Mouse (Mus musculus): ENCODE data around the gene Plekha8. TPM values are rescaled to one million over a fixed set of nuclear protein-coding genes. Genes with fewer than 3 reads are reported as not detected.

Gene Plekha8
- polyA plus RNA-seq, 1 experiment from 2014 or later: 10.1 TPM

GRCm38 (mm10) chr6:54566546-54566919 is 28.4 kb upstream of the Plekha8 start:
- H3K4me1 ChIP-seq (ENCODE audit: control insufficient read depth, insufficient read depth, low read length): peaks cover 7% of the 10 kb centered on the region; the same call in 1 of the 2 replicates
- H3K36me3 ChIP-seq (ENCODE audit: control insufficient read depth, insufficient read depth, low read length): no peaks in the 10 kb centered on the region
- ATAC-seq (ENCODE audit: low read depth) (peak; percentile 17; the same call in 1 of the 2 replicates), DNase-seq (ENCODE audit: low spot score) (no peak)
- H3K4me2 ChIP-seq (ENCODE audit: low read depth, low read length): peak overlapping the region; percentile 87
- no peaks in the 10 kb centered on the region for H3K27me3 ChIP-seq (replicated peaks; ENCODE audit: control insufficient read depth, insufficient read depth, low read length)
- H3K4me3 ChIP-seq (ENCODE audit: low read depth, low read length): peak overlapping the region; percentile 54
- H3K9ac ChIP-seq (ENCODE audit: low read depth, low read length): peak overlapping the region; percentile 60
- WGBS: 10% methylated on average over 6 of the region's 6 CpGs
- no peaks in the 10 kb centered on the region for H3K9me3 ChIP-seq (ENCODE audit: control insufficient read depth, low read length)
- H3K27ac ChIP-seq (replicated peaks; ENCODE audit: low read depth, low read length): peak overlapping the region; percentile 52; the same call in 1 of the 2 replicates

DNA sequence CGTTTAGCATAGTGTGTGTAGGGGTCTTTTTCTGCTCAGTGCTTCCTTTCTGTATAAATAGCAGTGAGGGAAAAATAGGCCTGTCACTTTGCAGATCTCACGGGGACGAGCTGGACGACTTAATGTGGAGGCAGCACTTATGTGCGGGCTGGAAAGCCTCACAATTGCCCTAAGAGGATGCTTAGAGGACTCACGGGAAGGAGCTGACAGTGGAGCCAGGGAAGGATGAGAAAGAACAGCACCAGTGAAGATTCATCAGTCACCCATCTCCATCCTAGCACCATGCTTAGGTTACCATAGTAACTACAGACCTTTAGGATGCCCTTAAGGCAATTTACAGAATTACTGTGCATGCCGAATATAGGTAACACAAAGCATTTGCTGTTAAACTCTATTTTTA is 25.1 kb upstream of the Plekha8 start:
- DNase-seq (ENCODE audit: low spot score): no peak
- H3K4me3 ChIP-seq (ENCODE audit: low read depth, low read length): no peak overlapping the region
- H3K36me3 ChIP-seq (ENCODE audit: control insufficient read depth, insufficient read depth, low read length): no peaks in the 10 kb centered on the region
- peaks cover 7% of the 10 kb centered on the region; the same call in 1 of the 2 replicates for H3K4me1 ChIP-seq (ENCODE audit: control insufficient read depth, insufficient read depth, low read length)
- H3K4me2 ChIP-seq (ENCODE audit: low read depth, low read length): no peak overlapping the region
- no peak overlapping the region for H3K27ac ChIP-seq (replicated peaks; ENCODE audit: low read depth, low read length)
- ATAC-seq (ENCODE audit: low read depth): no peak
- WGBS: 21% methylated on average over 7 of the region's 7 CpGs
- H3K9me3 ChIP-seq (ENCODE audit: control insufficient read depth, low read length): no peaks in the 10 kb centered on the region
- H3K9ac ChIP-seq (ENCODE audit: low read depth, low read length): no peak overlapping the region
- no peaks in the 10 kb centered on the region for H3K27me3 ChIP-seq (replicated peaks; ENCODE audit: control insufficient read depth, insufficient read depth, low read length)

- Histone ChIP-seq H3K9me3 (ENCODE audit: control insufficient read depth, low read length) (no peaks in the 10 kb centered on the region), H3K4me1 (ENCODE audit: control insufficient read depth, insufficient read depth, low read length) (0 out of 2 replicates have a peak, but pooled peaks cover 2% of the 10 kb centered on the region), H3K36me3 (ENCODE audit: control insufficient read depth, insufficient read depth, low read length) (peaks cover 10% of the 10 kb centered on the region), H3K27ac (replicated peaks; ENCODE audit: low read depth, low read length) (no peak overlapping the region), H3K4me3 (ENCODE audit: low read depth, low read length) (no peak overlapping the region), H3K9ac (ENCODE audit: low read depth, low read length) (no peak overlapping the region), H3K4me2 (ENCODE audit: low read depth, low read length) (no peak overlapping the region), H3K27me3 (replicated peaks; ENCODE audit: control insufficient read depth, insufficient read depth, low read length) (no peaks in the 10 kb centered on the region)
- 37% methylated on average over 6 of the region's 6 CpGs for WGBS
- ATAC-seq (ENCODE audit: low read depth): no peak
- DNase-seq (ENCODE audit: low spot score): no peak
These were observed 21.5 kb upstream of the Plekha8 start for GRCm38 (mm10) chr6:54573218-54573955.

GRCm38 (mm10) chr6:54586175-54586574 is 8.7 kb upstream of the Plekha8 start:
- Histone ChIP-seq H3K4me1 (ENCODE audit: control insufficient read depth, insufficient read depth, low read length) (peaks cover 5% of the 10 kb centered on the region), H3K27me3 (replicated peaks; ENCODE audit: control insufficient read depth, insufficient read depth, low read length) (no peaks in the 10 kb centered on the region), H3K9me3 (ENCODE audit: control insufficient read depth, low read length) (no peaks in the 10 kb centered on the region), H3K9ac (ENCODE audit: low read depth, low read length) (no peak overlapping the region), H3K4me3 (ENCODE audit: low read depth, low read length) (no peak overlapping the region), H3K27ac (replicated peaks; ENCODE audit: low read depth, low read length) (no peak overlapping the region), H3K36me3 (ENCODE audit: control insufficient read depth, insufficient read depth, low read length) (peaks cover 20% of the 10 kb centered on the region), H3K4me2 (ENCODE audit: low read depth, low read length) (no peak overlapping the region)
- WGBS: 32% methylated on average over 2 of the region's 2 CpGs
- peak; percentile 78; the same call in 1 of the 2 replicates for ATAC-seq (ENCODE audit: low read depth)
- peak; percentile 69 for DNase-seq (ENCODE audit: low spot score)

GRCm38 (mm10) chr6:54586911-54587310 is 8.0 kb upstream of the Plekha8 start:
- DNase-seq (ENCODE audit: low spot score): no peak
- Histone ChIP-seq H3K36me3 (ENCODE audit: control insufficient read depth, insufficient read depth, low read length) (peaks cover 17% of the 10 kb centered on the region), H3K4me3 (ENCODE audit: low read depth, low read length) (no peak overlapping the region), H3K4me1 (ENCODE audit: control insufficient read depth, insufficient read depth, low read length) (peaks cover 5% of the 10 kb centered on the region), H3K9ac (ENCODE audit: low read depth, low read length) (no peak overlapping the region), H3K27me3 (replicated peaks; ENCODE audit: control insufficient read depth, insufficient read depth, low read length) (no peaks in the 10 kb centered on the region), H3K9me3 (ENCODE audit: control insufficient read depth, low read length) (no peaks in the 10 kb centered on the region), H3K27ac (replicated peaks; ENCODE audit: low read depth, low read length) (no peak overlapping the region), H3K4me2 (ENCODE audit: low read depth, low read length) (no peak overlapping the region)
- 75% methylated on average over 8 of the region's 8 CpGs for WGBS
- no peak for ATAC-seq (ENCODE audit: low read depth)

DNA sequence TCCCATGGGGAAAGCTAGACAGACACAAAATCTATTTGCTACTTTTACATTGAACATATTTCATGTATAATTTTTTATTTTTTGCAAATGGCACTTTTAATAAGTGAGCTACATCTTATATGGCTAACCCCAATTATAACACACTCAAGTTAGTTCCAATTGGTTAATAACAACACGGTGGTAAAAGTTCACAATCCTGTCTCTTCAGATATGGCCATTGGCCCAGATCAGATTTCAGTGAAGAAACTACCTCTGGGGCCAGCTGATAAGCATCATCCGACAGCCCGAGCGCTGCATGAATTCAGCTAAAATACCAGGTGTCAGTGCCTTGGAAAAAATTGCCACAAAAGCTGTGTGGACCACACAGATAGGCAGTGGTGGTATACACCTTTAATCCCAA is 7.2 kb upstream of the Plekha8 start:
- H3K4me3 ChIP-seq (ENCODE audit: low read depth, low read length): no peak overlapping the region
- H3K9me3 ChIP-seq (ENCODE audit: control insufficient read depth, low read length): no peaks in the 10 kb centered on the region
- no peak overlapping the region for H3K9ac ChIP-seq (ENCODE audit: low read depth, low read length)
- peaks cover 10% of the 10 kb centered on the region; the same call in 1 of the 2 replicates for H3K36me3 ChIP-seq (ENCODE audit: control insufficient read depth, insufficient read depth, low read length)
- H3K4me1 ChIP-seq (ENCODE audit: control insufficient read depth, insufficient read depth, low read length): peaks cover 5% of the 10 kb centered on the region
- no peak overlapping the region for H3K27ac ChIP-seq (replicated peaks; ENCODE audit: low read depth, low read length)
- 69% methylated on average over 4 of the region's 4 CpGs for WGBS
- no peak for DNase-seq (ENCODE audit: low spot score)
- no peak for ATAC-seq (ENCODE audit: low read depth)
- H3K4me2 ChIP-seq (ENCODE audit: low read depth, low read length): no peak overlapping the region
- no peaks in the 10 kb centered on the region for H3K27me3 ChIP-seq (replicated peaks; ENCODE audit: control insufficient read depth, insufficient read depth, low read length)

- H3K4me2 ChIP-seq (ENCODE audit: low read depth, low read length): no peak overlapping the region
- no peak overlapping the region for H3K9ac ChIP-seq (ENCODE audit: low read depth, low read length)
- no peaks in the 10 kb centered on the region for H3K27me3 ChIP-seq (replicated peaks; ENCODE audit: control insufficient read depth, insufficient read depth, low read length)
- peaks cover 5% of the 10 kb centered on the region for H3K4me1 ChIP-seq (ENCODE audit: control insufficient read depth, insufficient read depth, low read length)
- H3K27ac ChIP-seq (replicated peaks; ENCODE audit: low read depth, low read length): no peak overlapping the region
- no peak overlapping the region for H3K4me3 ChIP-seq (ENCODE audit: low read depth, low read length)
- DNase-seq (ENCODE audit: low spot score) (no peak), ATAC-seq (ENCODE audit: low read depth) (no peak)
- peaks cover 8% of the 10 kb centered on the region; the same call in 1 of the 2 replicates for H3K36me3 ChIP-seq (ENCODE audit: control insufficient read depth, insufficient read depth, low read length)
- H3K9me3 ChIP-seq (ENCODE audit: control insufficient read depth, low read length): no peaks in the 10 kb centered on the region
- WGBS: 29% methylated on average over 1 of the region's 1 CpGs
These were observed 6.7 kb upstream of the Plekha8 start for GRCm38 (mm10) chr6:54588212-54588611.

DNA sequence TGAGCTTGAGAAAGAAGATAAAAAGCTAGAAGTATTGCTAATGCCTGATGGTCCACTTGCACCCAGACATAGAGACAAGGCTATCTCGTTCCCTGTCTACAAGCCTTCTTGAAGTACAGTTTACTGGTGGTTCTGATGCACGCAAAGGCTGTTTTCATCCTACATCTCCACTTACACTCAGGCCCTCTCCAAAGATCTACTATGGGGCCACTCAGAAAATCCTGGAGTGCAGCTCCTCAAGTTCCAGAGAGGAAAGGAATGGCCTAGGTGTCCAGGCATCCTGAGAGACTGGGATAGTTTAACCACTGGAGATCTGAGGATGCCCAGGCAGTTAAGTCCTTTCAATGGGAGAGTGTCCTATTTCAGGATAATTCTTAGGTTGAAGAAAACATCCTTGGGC is 4.2 kb upstream of the Plekha8 start:
- Histone ChIP-seq H3K27me3 (replicated peaks; ENCODE audit: control insufficient read depth, insufficient read depth, low read length) (no peaks in the 10 kb centered on the region), H3K4me3 (ENCODE audit: low read depth, low read length) (no peak overlapping the region), H3K9me3 (ENCODE audit: control insufficient read depth, low read length) (no peaks in the 10 kb centered on the region), H3K4me1 (ENCODE audit: control insufficient read depth, insufficient read depth, low read length) (peaks cover 8% of the 10 kb centered on the region), H3K9ac (ENCODE audit: low read depth, low read length) (no peak overlapping the region), H3K4me2 (ENCODE audit: low read depth, low read length) (peak overlapping the region; percentile 76; the same call in 1 of the 2 replicates), H3K27ac (replicated peaks; ENCODE audit: low read depth, low read length) (no peak overlapping the region), H3K36me3 (ENCODE audit: control insufficient read depth, insufficient read depth, low read length) (0 out of 2 replicates have a peak, but pooled peaks cover 4% of the 10 kb centered on the region)
- WGBS: 88% methylated on average over 2 of the region's 2 CpGs
- DNase-seq (ENCODE audit: low spot score): no peak
- no peak for ATAC-seq (ENCODE audit: low read depth)

DNA sequence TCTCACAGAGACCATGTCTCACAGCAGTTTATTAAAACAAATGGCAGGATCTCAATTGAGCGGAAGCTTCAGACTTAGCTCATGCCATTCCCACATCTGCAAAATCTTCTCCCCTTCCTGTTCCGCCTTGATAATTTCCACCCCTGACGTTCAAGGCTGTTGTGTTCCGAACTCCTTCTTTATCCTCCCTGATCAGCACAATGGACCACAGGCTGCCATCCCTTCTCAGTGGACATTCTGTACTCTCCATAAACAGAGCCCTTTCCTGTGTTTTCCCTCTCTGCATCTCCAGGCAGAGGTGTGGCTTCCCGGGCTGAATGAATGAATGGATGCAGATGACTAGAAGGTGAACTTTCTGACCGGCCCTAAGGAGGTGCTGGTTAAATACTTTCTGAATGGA is 3.1 kb upstream of the Plekha8 start:
- peaks cover 19% of the 10 kb centered on the region for H3K4me1 ChIP-seq (ENCODE audit: control insufficient read depth, insufficient read depth, low read length)
- no peaks in the 10 kb centered on the region for H3K9me3 ChIP-seq (ENCODE audit: control insufficient read depth, low read length)
- no peak for ATAC-seq (ENCODE audit: low read depth)
- 0 out of 2 replicates have a peak, but pooled peaks cover 4% of the 10 kb centered on the region for H3K36me3 ChIP-seq (ENCODE audit: control insufficient read depth, insufficient read depth, low read length)
- no peak overlapping the region for H3K27ac ChIP-seq (replicated peaks; ENCODE audit: low read depth, low read length)
- no peaks in the 10 kb centered on the region for H3K27me3 ChIP-seq (replicated peaks; ENCODE audit: control insufficient read depth, insufficient read depth, low read length)
- DNase-seq (ENCODE audit: low spot score): no peak
- H3K4me3 ChIP-seq (ENCODE audit: low read depth, low read length): peak overlapping the region; percentile 65
- peak overlapping the region; percentile 76 for H3K4me2 ChIP-seq (ENCODE audit: low read depth, low read length)
- WGBS: 28% methylated on average over 6 of the region's 6 CpGs
- H3K9ac ChIP-seq (ENCODE audit: low read depth, low read length): peak overlapping the region; percentile 7; the same call in 1 of the 2 replicates

Data from embryonic facial prominence, embryonic 14.5 days (tissue).